Mouse (Mus musculus) midbrain, embryonic 15.5 days (tissue): Measurements from ENCODE around the gene Aktip. TPM values are rescaled to one million over a fixed set of nuclear protein-coding genes. Genes with fewer than 3 reads are reported as not detected.

Experiments
- ATAC-seq: fragments of 200-750 bp; cut with Nextera tagmentation; replicated peaks from 2 replicates; pipeline ENCODE4 v1.8.0; 2017; ENCODE audit warnings: moderate TSS enrichment
- H3K27ac ChIP-seq: fragments of 300-500 bp; sonication (generic); 2 replicates; pipeline ENCODE4 v1.5.1; 2015; ENCODE audit warnings: mild to moderate bottlenecking, inconsistent platforms
- H3K27me3 ChIP-seq: fragments of 300-500 bp; sonication (generic); replicated peaks from 2 replicates; pipeline ENCODE4 v1.6.1; 2015; ENCODE audit warnings: inconsistent platforms
- H3K36me3 ChIP-seq: fragments of 300-500 bp; sonication (generic); replicated peaks from 2 replicates; pipeline ENCODE4 v1.6.1; 2015; ENCODE audit warnings: inconsistent platforms
- H3K4me1 ChIP-seq: fragments of 300-500 bp; sonication (generic); 2 replicates; pipeline ENCODE4 v1.6.1; 2015; ENCODE audit warnings: inconsistent platforms
- H3K4me2 ChIP-seq: fragments of 300-500 bp; sonication (generic); 2 replicates; pipeline ENCODE4 v1.6.1; 2015; ENCODE audit warnings: inconsistent platforms, mild to moderate bottlenecking, moderate library complexity
- H3K4me3 ChIP-seq: fragments of 300-500 bp; sonication (generic); 2 replicates; pipeline ENCODE4 v1.5.1; 2015; ENCODE audit warnings: mild to moderate bottlenecking, inconsistent platforms
- H3K9ac ChIP-seq: fragments of 300-500 bp; sonication (generic); 2 replicates; pipeline ENCODE4 v1.6.1; 2015; ENCODE audit warnings: mild to moderate bottlenecking, inconsistent platforms
- H3K9me3 ChIP-seq: fragments of 300-500 bp; sonication (generic); 2 replicates; pipeline ENCODE4 v1.6.1; 2016; ENCODE audit warnings: inconsistent platforms
- WGBS: fragments of 180-500 bp; shearing (Covaris S2); methylation state at CpG from one replicate; pipeline ENCODE4 v1.1.7; 2015; ENCODE audit warnings: mixed read lengths; 5-methylcytosine and 5-hydroxymethylcytosine counted together
- polyA plus RNA-seq: library from polyadenylated mRNA; unstranded; fragments of >200 nt; fragmentation: Nextera tagmentation; extraction: Ambion mirVana; gene quantifications from 2 replicates; pipeline ENCODE4 v1.2.1, GENCODE M21; 2015

Aktip gene
- polyA plus RNA-seq, 1 experiment from 2014 or later = 135 TPM

DNA sequence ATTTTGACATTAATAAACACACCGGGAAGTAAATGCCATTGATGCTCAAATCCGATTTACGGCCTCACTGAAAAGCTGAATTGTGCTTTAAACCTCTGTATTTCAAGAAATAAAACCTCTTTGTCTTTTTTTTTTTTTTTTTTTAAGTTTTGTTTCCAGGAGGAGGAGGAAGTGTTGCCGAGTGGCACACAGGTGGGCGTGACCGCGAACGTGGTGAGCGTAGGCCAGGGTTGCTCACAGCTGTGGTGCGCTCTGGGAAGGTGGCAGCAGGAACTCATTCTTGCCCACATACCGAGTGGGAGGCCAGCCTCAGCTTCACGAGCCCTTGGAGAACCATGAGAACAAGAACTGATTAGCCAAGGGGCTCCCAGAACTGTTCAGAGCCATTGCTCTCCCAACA lies 13.4 kb downstream of the Aktip start:
- WGBS = 85% methylated on average over 12 of the region's 12 CpGs
- ATAC-seq = no peak
- H3K27me3 ChIP-seq = peaks cover 7% of the 10 kb centered on the region; the same call in 1 of the 2 replicates
- no peak overlapping the region for H3K27ac ChIP-seq
- H3K4me3 ChIP-seq = no peak overlapping the region
- no peak overlapping the region for H3K4me2 ChIP-seq
- H3K4me1 ChIP-seq = peaks cover 5% of the 10 kb centered on the region; the same call in 1 of the 2 replicates
- H3K9me3 ChIP-seq = 0 out of 2 replicates have a peak, but pooled peaks cover 4% of the 10 kb centered on the region
- H3K36me3 ChIP-seq = no peaks in the 10 kb centered on the region
- no peak overlapping the region for H3K9ac ChIP-seq

DNA sequence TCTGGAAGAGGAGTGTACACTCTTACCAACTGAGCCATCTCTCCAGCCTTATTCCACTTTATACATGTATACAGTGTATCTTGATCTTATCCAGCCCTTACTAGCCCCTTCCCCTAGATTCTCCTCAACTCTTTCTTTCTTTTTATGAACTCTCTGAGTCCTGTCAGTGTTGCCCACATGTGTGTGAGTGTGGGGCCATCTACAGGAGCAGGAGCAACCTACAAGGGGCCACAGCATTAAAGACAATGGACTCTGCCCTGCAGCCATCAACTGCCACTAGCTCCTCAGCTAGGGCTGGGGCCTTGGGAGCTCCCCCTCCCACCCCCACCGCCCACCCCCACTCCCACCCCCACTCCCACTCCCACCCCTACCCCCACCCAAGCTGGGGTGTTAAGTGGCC lies 22.1 kb downstream of the Aktip start:
- Histone ChIP-seq H3K27me3 (no peaks in the 10 kb centered on the region), H3K9me3 (no peaks in the 10 kb centered on the region), H3K9ac (no peak overlapping the region), H3K4me2 (no peak overlapping the region), H3K4me3 (no peak overlapping the region), H3K27ac (no peak overlapping the region), H3K4me1 (no peaks in the 10 kb centered on the region), H3K36me3 (no peaks in the 10 kb centered on the region)
- no peak for ATAC-seq
- 33% methylated on average over 1 of the region's 1 CpGs for WGBS

DNA sequence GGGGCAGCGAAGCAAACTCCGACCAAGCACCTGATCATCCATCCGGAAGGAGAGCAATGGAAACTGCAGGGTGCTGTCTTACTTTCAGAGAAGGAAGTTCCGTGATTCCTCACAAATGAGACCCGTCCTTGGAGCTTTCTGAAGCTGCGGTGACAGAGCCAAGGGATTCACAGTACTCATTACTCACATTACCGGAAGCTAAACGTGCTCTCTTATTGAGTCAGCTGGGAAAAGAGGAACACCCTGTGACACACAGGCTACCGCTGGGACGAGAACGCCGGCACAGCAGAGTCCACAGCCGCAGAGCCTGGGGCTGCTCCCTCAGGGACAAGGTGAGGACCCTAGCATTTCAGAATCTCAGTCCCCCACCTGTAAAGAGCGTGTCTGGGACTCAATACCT lies 23.6 kb downstream of the Aktip start:
- Histone ChIP-seq H3K36me3 (no peaks in the 10 kb centered on the region), H3K4me2 (no peak overlapping the region), H3K9ac (no peak overlapping the region), H3K4me3 (no peak overlapping the region), H3K27me3 (no peaks in the 10 kb centered on the region), H3K27ac (no peak overlapping the region), H3K4me1 (peaks cover 10% of the 10 kb centered on the region), H3K9me3 (no peaks in the 10 kb centered on the region)
- 62% methylated on average over 14 of the region's 14 CpGs for WGBS
- no peak for ATAC-seq

DNA sequence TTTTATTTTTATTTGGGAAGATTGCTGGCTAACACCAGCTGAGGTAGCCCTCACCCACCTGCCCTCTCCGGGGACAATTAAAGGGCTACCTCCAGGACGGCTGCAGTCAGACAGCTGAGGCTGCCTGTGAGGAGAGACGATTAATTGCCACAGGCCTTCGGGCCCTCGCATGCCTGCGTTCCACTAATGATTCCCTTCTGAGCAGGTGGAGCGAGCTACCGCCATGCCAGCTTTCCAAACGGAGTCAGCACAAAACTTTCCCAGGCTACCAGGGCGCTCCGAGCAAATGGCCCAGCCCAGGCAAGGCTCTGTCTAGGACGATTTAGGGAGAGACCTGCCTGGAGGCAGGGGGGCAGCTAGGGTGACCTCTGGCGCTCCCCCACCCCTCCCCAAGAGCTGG lies 28.2 kb downstream of the Aktip start:
- Histone ChIP-seq H3K4me2 (peak overlapping the region; percentile 20), H3K27ac (peak overlapping the region; percentile 56; the same call in 1 of the 2 replicates), H3K27me3 (no peaks in the 10 kb centered on the region), H3K9ac (no peak overlapping the region), H3K9me3 (no peaks in the 10 kb centered on the region), H3K4me3 (no peak overlapping the region), H3K4me1 (peaks cover 23% of the 10 kb centered on the region), H3K36me3 (no peaks in the 10 kb centered on the region)
- ATAC-seq = peak; percentile 75
- 29% methylated on average over 13 of the region's 13 CpGs for WGBS

DNA sequence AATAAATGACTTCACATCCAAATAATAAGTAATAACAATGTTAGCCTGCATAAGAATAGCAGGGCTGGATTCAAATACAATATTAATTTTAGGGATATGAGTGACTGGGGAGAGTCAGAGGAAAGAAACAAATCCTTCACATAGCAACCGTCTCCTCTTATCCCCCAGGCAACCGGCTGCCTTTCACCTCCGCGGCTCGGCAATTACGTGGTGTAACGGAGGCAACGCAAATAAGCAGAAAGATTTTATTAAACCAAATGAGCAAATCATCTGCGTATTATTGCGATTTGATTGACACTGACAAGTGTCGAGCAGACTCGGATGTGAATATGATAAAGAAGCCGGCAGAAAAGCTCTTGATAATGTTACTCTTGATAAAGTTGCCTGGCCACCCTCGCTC lies 28.9 kb downstream of the Aktip start:
- ATAC-seq = peak; percentile 80
- peaks cover 23% of the 10 kb centered on the region for H3K4me1 ChIP-seq
- 0 out of 2 replicates have a peak overlapping the region, but pooled peaks have one; percentile 1 for H3K4me3 ChIP-seq
- H3K36me3 ChIP-seq = no peaks in the 10 kb centered on the region
- no peak overlapping the region for H3K9ac ChIP-seq
- no peaks in the 10 kb centered on the region for H3K27me3 ChIP-seq
- no peaks in the 10 kb centered on the region for H3K9me3 ChIP-seq
- H3K4me2 ChIP-seq = peak overlapping the region; percentile 44
- 10% methylated on average over 14 of the region's 14 CpGs for WGBS
- no peak overlapping the region for H3K27ac ChIP-seq

DNA sequence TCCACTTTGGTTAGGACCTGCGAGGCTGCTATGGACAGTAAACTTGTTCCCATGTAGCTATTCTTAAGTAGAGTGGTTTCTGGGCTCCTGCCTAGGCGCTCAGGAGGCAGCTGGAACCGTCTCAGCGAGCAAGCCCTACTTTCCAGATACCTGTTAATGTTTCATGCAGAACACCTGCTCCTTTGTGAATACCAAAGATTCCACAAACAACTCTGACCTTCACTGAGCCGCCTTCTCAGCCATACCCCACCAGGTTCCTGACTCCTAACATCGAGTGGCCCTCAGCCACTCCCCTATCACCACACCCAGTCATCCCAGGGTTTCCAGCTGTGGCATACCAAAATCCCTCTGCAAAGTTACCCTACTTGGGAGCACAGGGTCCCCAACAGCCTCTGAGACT lies 29.6 kb downstream of the Aktip start:
- Histone ChIP-seq H3K27ac (peak overlapping the region; percentile 58), H3K36me3 (no peaks in the 10 kb centered on the region), H3K4me3 (no peak overlapping the region), H3K27me3 (no peaks in the 10 kb centered on the region), H3K4me1 (peaks cover 23% of the 10 kb centered on the region), H3K4me2 (no peak overlapping the region), H3K9ac (no peak overlapping the region), H3K9me3 (no peaks in the 10 kb centered on the region)
- 77% methylated on average over 6 of the region's 6 CpGs for WGBS
- no peak for ATAC-seq

DNA sequence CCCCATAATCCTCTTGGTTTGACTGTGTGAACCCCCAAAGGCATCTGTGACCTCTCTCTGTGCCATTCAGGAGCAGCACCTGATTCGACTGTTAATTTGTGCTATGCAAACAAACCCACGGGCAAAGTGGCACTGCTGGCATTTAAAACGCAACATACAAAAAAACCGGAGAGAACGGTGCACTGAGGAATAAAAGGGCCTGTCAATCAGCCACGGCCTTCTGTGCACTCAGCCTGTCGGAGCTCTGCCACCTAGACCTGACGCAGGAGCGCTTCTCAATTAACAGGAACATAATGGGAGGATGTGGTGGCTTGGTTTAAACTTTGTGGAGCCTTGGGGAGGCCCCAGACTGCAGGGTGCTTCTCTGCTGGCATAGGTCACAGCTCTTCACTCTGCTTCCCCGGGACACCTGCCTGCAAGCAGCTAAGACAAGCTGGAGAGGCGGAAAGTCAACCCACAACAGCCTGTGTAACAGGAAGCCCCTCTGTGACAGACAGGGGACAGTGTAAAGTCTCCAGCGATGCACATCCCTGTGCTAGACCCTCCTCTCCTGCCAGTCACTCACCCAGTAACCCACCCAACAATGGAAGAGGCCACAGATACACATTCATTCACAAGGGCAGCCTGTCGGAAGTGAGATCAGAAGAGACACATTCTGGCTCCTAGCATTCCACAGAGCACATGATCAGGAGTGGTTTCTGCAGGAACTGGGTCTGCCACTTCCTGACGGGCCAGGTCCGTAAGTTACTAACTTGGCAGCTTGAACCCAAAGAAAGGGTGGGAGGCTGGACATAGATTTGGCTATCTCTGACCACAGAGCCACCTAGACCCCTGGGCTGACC lies 39.6 kb downstream of the Aktip start:
- ATAC-seq = peak; percentile 58; the same call in 1 of the 2 replicates
- Histone ChIP-seq H3K9ac (no peak overlapping the region), H3K4me2 (no peak overlapping the region), H3K4me1 (peaks cover 15% of the 10 kb centered on the region), H3K36me3 (no peaks in the 10 kb centered on the region), H3K27me3 (no peaks in the 10 kb centered on the region), H3K9me3 (no peaks in the 10 kb centered on the region), H3K27ac (0 out of 2 replicates have a peak overlapping the region, but pooled peaks have one; percentile 42), H3K4me3 (no peak overlapping the region)
- WGBS = 25% methylated on average over 15 of the region's 15 CpGs

DNA sequence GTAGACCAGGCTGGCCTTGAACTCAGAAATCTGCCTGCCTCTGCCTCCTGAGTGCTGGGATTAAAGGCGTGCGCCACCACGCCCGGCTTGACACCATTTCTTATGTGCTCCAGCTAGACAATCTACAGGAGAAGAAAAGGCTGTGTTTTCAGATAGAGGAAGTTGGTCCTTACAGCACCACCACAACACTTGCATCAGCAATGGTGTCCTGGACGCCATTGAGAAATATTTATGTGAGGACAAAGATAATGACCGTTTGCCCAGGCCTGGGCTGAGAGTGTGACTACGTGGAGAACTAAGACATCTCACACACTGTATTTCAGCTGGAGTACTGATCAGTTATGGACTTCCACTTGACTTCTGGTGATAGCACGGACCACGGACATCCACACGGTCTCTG lies 41.2 kb downstream of the Aktip start:
- Histone ChIP-seq H3K27ac (no peak overlapping the region), H3K36me3 (no peaks in the 10 kb centered on the region), H3K27me3 (no peaks in the 10 kb centered on the region), H3K9me3 (no peaks in the 10 kb centered on the region), H3K4me1 (peaks cover 15% of the 10 kb centered on the region), H3K4me3 (no peak overlapping the region), H3K9ac (no peak overlapping the region), H3K4me2 (no peak overlapping the region)
- ATAC-seq = no peak
- WGBS = 97% methylated on average over 10 of the region's 10 CpGs

DNA sequence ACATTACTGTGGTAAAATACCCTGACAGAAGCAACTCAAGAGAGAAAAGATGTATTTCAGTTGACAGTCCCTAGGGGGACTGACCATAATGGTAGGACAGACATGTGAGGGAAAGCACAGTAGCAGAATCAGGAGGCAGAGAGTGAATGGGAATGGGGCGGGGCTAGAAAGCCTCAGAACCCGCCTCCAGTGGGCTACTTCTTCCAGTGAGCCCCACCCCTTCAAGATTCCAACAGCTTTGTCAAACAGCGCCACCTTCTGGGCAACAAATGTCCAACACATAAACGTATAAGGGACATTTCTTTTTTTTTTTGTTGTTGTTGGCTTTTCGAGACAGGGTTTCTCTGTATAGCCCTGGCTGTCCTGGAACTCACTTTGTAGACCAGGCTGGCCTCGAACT lies 45.2 kb downstream of the Aktip start:
- no peak for ATAC-seq
- no peaks in the 10 kb centered on the region for H3K9me3 ChIP-seq
- H3K9ac ChIP-seq = no peak overlapping the region
- no peaks in the 10 kb centered on the region for H3K36me3 ChIP-seq
- H3K27me3 ChIP-seq = no peaks in the 10 kb centered on the region
- 42% methylated on average over 6 of the region's 6 CpGs for WGBS
- peaks cover 4% of the 10 kb centered on the region for H3K4me1 ChIP-seq
- no peak overlapping the region for H3K27ac ChIP-seq
- H3K4me3 ChIP-seq = no peak overlapping the region
- no peak overlapping the region for H3K4me2 ChIP-seq

DNA sequence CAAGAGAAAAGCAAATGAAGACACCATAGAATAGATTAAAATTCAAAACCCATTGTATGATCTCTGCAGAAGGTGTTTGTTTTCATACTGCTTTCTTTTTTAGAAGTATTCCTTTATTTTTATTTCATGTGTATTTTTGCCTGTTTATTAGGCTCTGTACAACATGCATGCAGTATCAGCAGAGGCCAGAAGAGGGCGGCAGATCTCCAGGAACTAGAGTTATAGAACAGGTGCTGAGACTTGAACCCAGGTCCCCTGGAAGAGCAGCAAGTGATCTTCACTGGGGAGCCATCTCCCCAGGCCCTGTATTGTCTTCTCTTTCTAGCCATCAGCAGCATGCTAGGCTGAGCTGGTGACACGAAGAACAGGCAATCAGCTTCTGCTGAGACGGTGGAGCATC lies 45.9 kb downstream of the Aktip start:
- Histone ChIP-seq H3K27me3 (no peaks in the 10 kb centered on the region), H3K27ac (no peak overlapping the region), H3K36me3 (no peaks in the 10 kb centered on the region), H3K4me3 (no peak overlapping the region), H3K9ac (no peak overlapping the region), H3K4me1 (no peaks in the 10 kb centered on the region), H3K4me2 (no peak overlapping the region), H3K9me3 (no peaks in the 10 kb centered on the region)
- 79% methylated on average over 3 of the region's 3 CpGs for WGBS
- no peak for ATAC-seq

DNA sequence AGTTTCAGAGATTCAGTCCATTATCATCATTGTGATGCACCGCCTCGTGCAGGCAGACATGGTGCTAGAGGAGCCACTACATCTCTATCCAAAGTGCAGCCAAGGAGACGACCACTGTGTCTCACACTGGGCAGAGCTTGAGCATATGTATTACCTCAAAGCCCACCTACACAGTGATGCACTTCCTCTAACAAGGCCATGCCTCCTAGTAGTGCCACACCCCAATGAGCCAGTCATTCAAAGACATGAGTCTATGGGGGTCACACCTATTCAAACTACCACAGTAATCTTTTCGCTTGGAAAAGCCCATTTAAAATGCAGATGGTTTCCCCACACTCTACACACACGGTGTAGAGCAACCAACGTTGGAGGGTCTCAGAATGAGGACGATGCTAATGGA lies 48.2 kb downstream of the Aktip start:
- H3K9ac ChIP-seq = no peak overlapping the region
- H3K4me3 ChIP-seq = no peak overlapping the region
- no peak overlapping the region for H3K4me2 ChIP-seq
- 88% methylated on average over 7 of the region's 7 CpGs for WGBS
- no peaks in the 10 kb centered on the region for H3K4me1 ChIP-seq
- no peaks in the 10 kb centered on the region for H3K9me3 ChIP-seq
- H3K27ac ChIP-seq = no peak overlapping the region
- no peaks in the 10 kb centered on the region for H3K36me3 ChIP-seq
- no peak for ATAC-seq
- no peaks in the 10 kb centered on the region for H3K27me3 ChIP-seq

DNA sequence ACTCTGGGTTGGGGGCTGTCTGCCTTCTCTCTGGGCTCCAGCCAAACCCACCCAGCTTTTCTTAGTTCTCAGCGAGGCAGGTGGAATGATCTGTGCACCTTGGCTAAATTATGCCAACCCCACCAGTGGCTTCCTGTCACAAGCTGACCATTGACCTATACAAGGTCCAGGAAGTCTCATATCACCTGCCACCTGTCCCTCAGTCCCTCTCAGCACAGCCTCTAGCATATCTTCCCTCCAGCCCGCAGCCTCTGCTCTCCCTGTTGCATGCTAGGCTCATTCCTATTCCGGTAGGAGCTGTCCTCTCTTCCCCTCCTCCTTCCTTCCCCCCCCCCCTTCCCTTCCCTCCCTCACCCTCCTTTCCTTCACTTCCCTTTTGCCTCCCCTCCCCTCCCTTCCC lies 50.5 kb downstream of the Aktip start:
- no peak overlapping the region for H3K4me2 ChIP-seq
- no peaks in the 10 kb centered on the region for H3K36me3 ChIP-seq
- 74% methylated on average over 3 of the region's 3 CpGs for WGBS
- no peak overlapping the region for H3K4me3 ChIP-seq
- H3K9ac ChIP-seq = no peak overlapping the region
- ATAC-seq = no peak
- no peaks in the 10 kb centered on the region for H3K27me3 ChIP-seq
- no peaks in the 10 kb centered on the region for H3K4me1 ChIP-seq
- no peaks in the 10 kb centered on the region for H3K9me3 ChIP-seq
- no peak overlapping the region for H3K27ac ChIP-seq

DNA sequence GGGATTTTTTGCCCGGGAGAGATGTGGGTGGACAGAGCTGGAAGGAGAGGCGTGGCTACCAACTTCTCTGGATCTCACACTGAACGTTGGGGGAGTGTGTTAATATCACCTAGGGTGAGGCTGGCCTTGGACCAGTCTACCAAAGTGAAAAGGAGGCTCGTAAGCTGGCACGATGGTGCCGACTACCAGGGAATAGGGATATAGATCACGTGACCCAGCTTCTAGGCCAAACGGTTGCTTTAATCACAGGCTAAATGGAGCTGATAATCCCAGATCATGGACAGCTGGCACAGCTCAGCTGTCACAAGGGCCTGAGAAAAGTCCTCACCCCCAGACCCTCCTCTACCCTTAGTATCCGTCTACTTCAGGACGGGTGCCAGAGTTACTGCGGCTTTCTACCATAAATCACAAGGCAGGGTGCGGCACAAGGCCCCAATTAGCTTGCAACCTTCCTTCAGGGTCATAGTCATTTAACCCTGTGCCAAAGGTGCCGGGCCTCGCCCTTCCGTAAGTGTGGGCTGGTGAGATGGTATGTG lies 51.1 kb downstream of the Aktip start:
- H3K4me1 ChIP-seq = no peaks in the 10 kb centered on the region
- H3K36me3 ChIP-seq = no peaks in the 10 kb centered on the region
- no peak overlapping the region for H3K9ac ChIP-seq
- ATAC-seq = no peak
- no peaks in the 10 kb centered on the region for H3K27me3 ChIP-seq
- H3K4me3 ChIP-seq = no peak overlapping the region
- no peaks in the 10 kb centered on the region for H3K9me3 ChIP-seq
- 84% methylated on average over 15 of the region's 15 CpGs for whole genome bisulfite sequencing
- H3K4me2 ChIP-seq = no peak overlapping the region
- H3K27ac ChIP-seq = no peak overlapping the region
